Mouse (Mus musculus) small intestine, adult 2 months (tissue): ENCODE results near the gene Them7.

Source experiments
- CTCF ChIP-seq: fragments of 200-500 bp; IDR thresholded peaks from 2 replicates; pipeline ENCODE4 v1.5.1; 2012; ENCODE audit warnings: low read depth, mild to moderate bottlenecking, control low read depth, inconsistent platforms, low read length, moderate library complexity, mixed read lengths; ENCODE audit not compliant: insufficient replicate concordance, insufficient read length; ENCODE audit errors: extremely low read depth
- POLR2A ChIP-seq: fragments of 200-500 bp; IDR thresholded peaks from 2 replicates; pipeline ENCODE4 v1.6.1; 2012; ENCODE audit warnings: low read depth, mild to moderate bottlenecking, control low read depth, inconsistent platforms, low read length, moderate library complexity

- no peak for TF ChIP-seq POLR2A
- TF ChIP-seq CTCF: no peak
Observed at GRCm38 (mm10) chr2:105313077-105313476, 89.0 kb downstream of the Them7 start.
